In the genomic region with DNA sequence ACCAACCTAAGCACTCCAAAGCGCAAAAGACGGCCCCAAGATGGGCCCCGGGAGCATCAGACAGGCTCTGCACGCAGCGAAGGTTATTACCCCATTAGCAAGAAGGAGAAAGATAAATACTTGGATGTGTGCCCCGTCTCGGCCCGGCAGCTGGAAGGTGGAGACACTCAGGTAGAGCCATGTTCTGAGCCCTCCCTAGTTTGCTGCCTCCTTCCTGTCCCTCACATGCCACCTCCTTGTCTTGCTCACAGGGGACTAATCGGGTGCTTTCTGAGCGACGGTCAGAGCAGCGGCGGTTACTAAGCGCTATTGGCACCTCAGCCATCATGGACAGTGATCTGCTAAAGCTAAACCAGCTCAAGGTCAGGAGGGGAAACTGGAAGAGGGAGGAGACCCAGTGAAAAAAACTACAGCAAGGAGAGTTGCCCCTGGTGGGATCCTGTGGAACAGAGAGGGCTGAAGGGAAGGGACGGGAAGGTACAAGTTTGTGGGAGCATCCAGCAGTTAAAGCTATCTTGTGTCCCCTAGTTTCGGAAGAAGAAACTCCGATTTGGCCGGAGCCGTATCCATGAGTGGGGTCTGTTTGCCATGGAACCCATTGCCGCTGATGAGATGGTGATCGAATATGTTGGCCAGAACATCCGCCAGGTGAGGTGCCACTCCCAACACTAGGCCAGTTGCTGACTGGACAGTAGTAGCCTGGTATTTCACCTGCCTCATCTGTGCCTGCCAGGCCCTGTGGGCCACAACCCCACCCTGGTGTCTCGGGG, we compare ENCODE assay signal across 1 mouse cellular context.
TF ChIP-seq lines count a peak whose summit lies in the region.

No protein-coding gene starts in this region.

TF ChIP-seq in MEL, 35 proteins besides CTCF, POLR2A, EP300 and RAD21 (continued from another document):
- TF ChIP-seq GATA1 (IDR thresholded peaks at IDR 0.05; ENCODE audit: low read depth, low read length) (no peak), MAZ (IDR thresholded peaks at IDR 0.05; ENCODE audit: low read depth, low read length) (no peak)
